Mouse (Mus musculus) heart, embryonic 16.5 days (tissue): ENCODE results near the gene Gpr33. TPM values are rescaled to one million over a fixed set of nuclear protein-coding genes. Genes with fewer than 3 reads are reported as not detected.

ENCODE experiments used
- polyA plus RNA-seq: library from polyadenylated mRNA; unstranded; fragments of >200 nt; fragmentation: Nextera tagmentation; extraction: Ambion mirVana; gene quantifications from 2 replicates; pipeline ENCODE4 v1.2.1, GENCODE M21; 2015

Gene Gpr33
- polyA plus RNA-seq, 1 experiment from 2014 or later: not detected

Other genes starting within 250 kb of the Gpr33 start
- 34.5 and 34.7 TPM in 2 replicates for gene Hectd1, start 198.5 kb downstream of the Gpr33 start, polyA plus RNA-seq
- gene Heatr5a, start 56.7 kb downstream of the Gpr33 start, polyA plus RNA-seq: 7.9 and 9.0 TPM in 2 replicates
- 15.0 and 15.8 TPM in 2 replicates for gene Dtd2, start 21.6 kb downstream of the Gpr33 start, polyA plus RNA-seq
- 9.5 and 10.6 TPM in 2 replicates for gene Nubpl, start 69.7 kb upstream of the Gpr33 start, polyA plus RNA-seq